Mouse (Mus musculus) cerebellum, adult (tissue): ENCODE data around the gene Pnldc1.
A peak's percentile ranks its signal among the peaks of the same experiment; 100 is the strongest.
"Not testable (repeated sequence)": the region's sequence is repeated elsewhere in the genome, so short reads cannot be mapped to it uniquely, and the experiment has no call there.

ENCODE experiments used
- ATAC-seq: cut with Nextera tagmentation; 2 replicates; pipeline ENCODE4 v1.9.2; 2017; ENCODE audit warnings: mild to moderate bottlenecking, moderate library complexity, mixed read lengths; ENCODE audit not compliant: insufficient number of reproducible peaks, low FRiP score, low TSS enrichment

Gene Pnldc1

DNA sequence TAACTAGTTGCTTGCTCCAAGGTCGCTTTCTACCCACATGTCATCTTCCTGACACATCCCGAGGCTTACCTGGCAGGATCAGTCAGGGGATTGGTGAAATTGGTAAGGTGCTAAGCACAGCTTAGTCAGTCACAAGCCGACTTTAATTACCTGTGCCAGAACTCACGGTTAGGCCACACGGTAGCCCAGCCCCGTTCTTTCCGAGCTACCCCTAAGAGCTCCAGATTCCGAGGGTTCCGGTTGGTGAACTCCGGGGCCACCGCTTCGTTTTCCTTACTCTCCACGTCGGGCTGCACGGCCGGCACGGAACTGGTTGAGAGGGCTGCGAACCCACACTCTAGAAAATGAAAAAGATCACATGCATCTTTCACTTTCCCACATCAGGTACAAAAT, 5.5 kb upstream of the Pnldc1 start, which contains the start of gene Tcp1:
Gene Tcp1 (plus strand): TSS at position 214 of the 393 bp plus-strand sequence.
- no peak; the same call in 1 of the 2 replicates for ATAC-seq

DNA sequence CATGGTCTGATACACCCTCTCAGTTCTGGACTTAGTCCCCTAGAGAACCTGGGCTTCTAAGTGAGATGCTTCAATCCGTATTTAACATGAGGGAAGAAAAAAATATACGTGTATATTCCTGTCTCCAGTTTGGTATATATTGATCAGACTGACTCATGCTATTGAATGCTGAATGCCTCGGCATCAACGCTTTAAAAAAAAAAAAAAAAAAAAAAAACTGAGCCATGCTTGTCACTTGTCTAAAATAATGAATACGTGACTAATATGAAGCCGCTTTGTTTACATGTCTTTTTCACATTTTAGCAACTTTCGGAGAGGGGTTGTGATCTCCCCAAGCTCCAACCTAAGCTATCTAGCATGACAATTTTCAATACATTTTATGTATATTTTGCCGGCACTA, 361 bp upstream of the Pnldc1 start:
- no peak for ATAC-seq

DNA sequence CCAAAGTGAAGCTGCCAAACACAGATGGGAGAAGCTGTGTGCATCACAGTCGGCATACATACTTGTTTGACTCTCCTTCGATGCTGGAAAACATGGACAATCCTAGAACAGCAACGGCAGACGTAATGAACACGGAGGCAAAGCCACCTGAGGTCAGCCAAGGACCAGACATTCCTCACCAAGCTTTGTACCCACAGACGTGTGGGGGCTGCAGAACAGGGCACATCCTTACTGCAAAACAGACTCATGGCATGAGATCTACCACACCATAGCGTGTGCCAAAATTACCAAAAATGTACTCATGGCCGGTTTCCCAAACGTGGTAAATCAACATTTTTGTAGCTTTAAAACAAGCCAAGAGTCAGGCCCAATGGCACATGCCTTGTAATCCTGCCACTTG, 3.6 kb downstream of the Pnldc1 start:
- ATAC-seq, result no peak

DNA sequence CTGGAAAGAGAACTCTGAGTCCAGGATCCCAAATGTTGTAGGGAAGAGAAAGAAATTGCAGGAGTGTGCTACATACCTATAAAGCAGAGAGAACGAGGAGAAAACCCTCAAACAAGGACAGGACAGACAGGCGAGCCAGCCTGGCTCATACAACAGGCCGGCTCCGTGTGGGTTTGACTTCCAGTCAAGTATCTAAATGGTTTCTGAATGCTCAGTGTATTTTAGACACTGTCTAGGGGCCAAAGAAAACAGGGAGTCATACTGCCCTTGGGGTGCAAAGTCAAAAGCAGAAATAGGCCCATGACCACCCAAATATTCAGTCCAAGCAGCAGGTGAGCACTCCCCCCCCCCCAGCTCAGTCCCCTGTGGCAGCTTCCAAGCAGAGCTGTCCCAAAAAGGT, 4.2 kb downstream of the Pnldc1 start:
- no peak for ATAC-seq

DNA sequence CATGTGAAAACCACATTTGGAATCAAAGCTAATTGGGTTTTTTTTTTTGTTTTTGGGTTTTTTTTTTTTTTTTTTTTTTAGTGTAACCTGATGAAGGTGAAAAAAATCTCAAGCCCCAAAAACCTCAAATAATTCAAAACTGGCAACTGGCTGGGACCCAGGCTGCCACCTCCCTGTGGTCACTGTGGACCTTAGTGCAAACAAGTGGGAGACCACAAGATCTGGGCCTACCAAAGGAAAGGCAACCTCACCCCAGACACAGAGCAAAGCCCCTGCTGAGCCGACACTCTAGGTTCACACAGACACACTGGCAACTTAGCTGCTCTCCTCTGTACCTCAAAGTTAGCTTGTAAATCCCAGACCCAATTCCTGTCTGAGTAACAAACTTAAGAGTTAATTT, 5.7 kb downstream of the Pnldc1 start:
- no peak for ATAC-seq

DNA sequence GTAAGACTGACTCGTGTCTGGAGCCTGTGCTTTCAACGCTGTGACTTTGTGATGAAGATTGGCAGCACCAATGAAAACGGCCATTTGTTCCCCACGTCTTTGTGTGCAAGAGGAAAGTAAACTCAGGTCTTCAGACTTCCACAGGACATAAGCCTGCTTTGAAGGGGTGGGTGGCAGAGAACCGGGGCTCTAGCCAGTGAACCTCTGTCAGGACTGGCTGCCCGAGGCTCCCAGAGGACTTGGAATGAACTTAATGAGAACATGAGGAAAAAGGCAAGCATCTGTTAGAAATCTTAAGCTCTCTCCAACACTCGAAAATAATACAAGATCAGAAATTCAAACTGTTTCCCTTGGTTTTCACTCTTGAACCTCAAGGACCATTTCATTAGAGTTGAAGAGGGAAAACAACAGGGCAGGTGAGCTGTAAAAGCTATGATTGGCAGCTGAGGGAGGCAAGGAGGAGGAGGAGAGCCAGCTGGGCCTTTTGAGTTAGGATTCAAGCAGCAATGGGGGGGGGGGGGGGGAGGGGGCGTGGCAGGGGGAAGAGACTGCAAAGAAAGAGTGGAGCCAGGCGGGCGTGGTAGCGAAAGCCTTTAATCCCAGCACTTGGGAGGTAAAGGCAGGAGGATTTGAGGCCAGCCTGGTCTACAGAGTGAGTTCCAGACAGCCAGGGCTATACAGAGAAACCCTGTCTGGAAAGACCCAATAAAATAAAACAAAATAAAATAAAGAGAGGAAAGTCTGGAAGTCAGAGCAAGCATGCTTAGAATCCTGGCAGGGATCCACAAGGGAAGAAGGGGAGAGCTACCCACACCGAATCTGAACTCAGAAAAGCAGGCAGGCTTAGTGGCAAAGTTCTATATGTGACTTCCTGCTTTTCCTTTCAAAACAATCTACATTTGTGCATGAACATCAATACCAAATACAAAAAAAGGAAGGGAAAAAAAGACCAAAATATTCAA, 6.4 kb downstream of the Pnldc1 start:
- no peak for ATAC-seq

DNA sequence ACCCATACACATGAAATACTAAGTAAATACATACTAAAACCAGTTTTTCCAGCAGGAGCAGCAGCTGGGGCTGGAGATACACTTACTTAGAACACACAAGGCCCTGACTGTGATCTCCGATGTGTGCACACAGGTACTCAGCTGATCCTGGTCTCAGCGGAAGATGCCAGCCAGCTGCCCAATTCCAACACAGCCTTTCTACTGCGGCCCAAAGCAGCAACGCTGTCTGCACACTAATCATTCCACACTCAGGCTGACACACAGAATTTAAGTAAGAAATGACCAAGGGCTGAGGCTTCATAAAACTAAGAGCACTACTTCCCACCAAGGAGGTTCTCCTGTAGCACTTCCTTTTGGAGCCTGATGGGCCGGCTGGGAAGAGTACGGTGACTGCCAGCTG, 7.7 kb downstream of the Pnldc1 start:
- ATAC-seq, result no peak

DNA sequence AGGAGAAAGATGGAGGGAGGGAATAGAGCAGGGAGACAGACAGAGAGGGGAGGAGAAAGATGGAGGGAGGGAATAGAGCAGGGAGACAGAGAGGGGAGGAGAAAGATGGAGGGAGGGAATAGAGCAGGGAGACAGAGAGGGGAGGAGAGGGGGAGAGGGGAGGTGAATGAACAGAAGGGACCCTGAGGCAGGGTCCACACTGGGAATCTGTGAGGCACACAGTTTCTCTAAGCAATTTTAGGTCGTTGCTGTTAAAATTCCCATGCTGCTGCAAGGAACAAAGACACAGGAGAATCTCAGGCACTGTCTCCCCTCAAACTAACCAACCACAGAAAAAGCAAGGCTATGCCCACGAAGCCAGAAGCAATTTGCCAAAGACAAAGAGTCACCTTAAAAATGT, 11.4 kb downstream of the Pnldc1 start:
- ATAC-seq, result not testable (repeated sequence)

DNA sequence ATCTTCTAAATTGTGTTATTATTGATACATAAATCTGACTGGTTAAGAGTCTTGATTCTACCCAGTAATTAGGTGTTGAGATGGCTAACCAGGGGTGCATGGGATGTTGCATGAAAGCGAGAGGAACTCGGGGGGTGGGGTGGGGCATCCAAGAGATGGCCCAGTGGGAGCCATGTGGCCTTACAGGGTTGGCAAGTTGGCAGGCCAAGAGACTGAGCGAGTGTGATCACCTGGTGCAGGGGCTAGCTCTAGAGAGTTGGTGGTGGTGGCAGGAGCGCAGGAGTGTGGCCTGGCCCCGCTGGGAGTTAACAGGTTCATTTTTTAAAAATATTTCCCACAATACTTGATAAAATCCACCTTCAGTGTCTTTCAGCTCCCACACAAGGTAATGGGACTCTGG, 12.4 kb downstream of the Pnldc1 start:
- no peak for ATAC-seq

DNA sequence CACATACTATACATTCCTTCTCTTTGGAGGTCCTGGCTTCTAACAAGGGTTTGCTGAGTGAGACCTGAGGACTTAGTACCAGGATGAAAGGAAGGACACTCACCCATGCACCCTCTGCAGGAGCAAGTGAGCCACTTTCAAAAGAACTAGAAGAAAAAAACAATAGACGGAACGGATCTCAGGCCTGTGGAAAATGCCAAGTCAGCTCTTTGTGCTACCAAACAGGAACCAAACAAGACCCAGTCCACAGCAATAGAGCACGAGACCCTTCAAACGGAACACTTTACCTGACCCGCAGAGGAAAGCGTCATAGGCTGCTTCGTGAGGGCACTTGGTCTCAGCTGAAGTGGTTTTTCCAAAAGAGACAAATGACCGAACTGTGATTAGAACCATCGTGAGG, 18.0 kb downstream of the Pnldc1 start:
- ATAC-seq, result no peak

DNA sequence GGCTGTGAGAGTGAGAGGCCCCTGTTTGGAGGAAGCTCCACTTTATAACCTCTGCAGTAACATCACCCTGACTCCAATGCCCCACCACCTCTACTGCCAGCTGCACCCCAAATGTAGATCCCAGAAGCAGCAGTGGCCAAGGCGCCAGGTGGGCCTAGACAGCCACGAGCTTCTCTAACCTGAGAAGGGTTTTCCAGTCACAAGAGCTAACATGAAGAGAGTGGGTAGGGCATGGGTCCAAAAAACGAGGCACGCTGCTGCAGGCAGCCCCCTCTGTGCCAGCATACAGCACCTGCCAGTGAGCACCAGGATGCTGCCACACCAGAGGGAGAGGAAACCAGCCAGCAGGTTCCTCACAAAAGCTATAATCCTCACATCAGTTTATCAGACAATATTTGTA, 19.0 kb downstream of the Pnldc1 start:
- ATAC-seq, result no peak

DNA sequence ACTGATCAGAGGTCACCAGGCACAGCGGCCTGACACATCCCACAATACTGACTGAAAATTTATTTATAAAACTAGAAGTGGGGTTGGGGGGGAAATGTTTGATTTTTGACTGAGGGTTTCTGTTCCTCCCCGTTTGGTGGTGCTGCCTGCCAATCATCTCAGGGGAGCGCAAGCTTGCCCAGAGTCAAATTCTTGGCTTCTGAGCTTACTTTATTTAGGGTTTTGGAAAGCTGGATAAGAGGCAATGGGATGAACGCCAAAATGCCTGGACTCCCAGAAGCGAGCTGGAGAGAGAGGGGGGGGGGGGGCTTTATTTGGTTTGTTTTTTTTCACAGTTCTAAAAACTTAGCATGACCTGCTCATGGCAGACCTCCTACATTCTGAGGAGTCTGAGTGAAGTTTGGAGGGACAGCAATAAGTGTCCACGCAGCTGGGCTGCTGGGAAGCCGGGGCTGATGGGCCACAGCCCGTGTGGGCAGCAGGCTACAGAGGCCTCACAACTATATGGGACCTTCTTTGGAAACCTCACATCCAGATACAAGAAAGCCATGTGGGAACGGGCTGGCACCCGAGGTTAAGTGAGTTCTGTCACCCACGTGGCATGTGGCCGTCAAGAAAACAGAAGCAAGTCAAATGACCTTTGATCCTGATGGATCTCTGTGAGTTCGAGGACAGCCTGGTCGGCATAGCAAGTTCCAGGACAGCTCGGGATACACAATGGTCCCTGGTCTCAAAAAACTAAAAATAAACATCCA, 22.8 kb downstream of the Pnldc1 start:
- ATAC-seq, result no peak

DNA sequence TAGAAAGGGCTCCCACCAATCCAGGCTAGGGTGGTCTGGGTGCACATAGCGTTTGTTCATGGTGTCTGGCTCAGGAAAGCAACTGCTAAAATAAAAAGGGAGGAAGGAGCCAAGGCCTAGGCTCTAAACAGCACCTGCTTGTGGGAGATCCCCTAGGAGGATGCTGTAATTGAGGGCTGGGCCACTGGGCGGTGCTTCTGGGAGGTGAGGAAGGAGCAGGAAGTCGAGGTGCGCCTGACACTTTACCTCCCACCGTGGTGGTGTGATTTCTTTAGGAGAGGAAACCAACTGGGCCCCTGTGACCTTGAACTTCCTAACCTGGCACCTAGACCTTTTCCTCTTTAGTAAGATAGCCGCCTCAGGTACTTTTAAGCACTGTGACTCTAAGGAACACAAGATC, 23.4 kb downstream of the Pnldc1 start:
- ATAC-seq, result no peak

DNA sequence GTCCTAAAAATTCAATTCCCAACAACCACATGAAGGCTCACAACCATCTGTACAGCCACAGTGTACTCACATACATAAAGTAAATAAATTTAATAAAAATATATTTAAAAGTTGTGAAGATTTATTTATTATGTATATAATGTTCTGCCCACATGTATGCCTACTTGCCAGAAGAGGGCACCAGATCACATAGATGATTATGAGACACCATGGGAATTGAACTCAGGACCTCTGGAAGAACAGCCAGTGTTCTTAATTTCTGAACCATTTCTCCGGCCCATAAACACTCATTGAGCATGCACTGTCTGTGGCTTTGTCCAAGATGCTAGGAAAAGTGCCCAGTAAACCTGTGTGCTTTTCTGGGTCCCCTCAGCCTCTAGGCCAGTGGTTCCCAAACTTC, 28.8 kb downstream of the Pnldc1 start:
- no peak for ATAC-seq

DNA sequence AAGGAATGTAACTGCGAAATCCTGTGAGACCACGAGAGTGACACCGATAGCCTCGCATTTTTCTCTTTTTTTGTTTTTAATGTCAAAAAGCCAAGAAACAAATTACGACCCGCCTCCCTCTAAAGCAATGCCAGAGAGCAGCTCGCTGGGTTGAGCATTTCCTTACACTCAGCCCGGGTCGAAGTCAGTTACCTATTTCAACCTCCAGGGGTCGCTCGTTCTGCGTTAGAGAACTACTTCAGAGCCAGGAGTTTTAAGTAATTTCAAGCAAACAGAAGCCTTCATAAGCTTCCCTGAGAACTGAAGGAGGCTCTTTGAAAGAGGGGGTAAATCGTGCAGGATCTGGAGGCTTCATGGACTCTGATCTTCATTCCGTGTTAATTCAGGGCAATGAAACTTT, 29.9 kb downstream of the Pnldc1 start:
- ATAC-seq, result 0 out of 2 replicates have a peak, but pooled peaks have one; percentile 64

DNA sequence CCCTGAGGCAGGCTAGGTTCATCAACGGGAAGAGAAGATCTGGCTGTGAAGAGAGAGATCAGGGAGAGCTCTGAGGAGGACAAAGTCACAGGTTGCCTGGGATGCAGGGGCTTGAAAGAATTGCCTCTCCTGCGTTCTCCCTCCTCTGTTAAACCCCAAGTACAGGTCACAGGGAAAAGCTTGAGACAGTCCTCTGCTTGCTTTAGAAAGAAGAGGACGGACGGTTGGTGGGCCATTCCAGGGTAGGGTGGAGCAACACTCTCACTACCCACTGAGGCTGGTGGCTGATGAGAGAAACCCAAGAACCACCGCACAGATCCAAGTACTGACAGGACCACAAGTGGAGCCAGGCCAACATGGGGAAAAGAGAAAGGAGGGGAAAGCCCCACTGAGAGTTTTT, 34.3 kb downstream of the Pnldc1 start, which contains the start of gene Mrgprh:
Gene Mrgprh (plus strand): TSS at position 301 of the 400 bp plus-strand sequence.
- ATAC-seq, result no peak

DNA sequence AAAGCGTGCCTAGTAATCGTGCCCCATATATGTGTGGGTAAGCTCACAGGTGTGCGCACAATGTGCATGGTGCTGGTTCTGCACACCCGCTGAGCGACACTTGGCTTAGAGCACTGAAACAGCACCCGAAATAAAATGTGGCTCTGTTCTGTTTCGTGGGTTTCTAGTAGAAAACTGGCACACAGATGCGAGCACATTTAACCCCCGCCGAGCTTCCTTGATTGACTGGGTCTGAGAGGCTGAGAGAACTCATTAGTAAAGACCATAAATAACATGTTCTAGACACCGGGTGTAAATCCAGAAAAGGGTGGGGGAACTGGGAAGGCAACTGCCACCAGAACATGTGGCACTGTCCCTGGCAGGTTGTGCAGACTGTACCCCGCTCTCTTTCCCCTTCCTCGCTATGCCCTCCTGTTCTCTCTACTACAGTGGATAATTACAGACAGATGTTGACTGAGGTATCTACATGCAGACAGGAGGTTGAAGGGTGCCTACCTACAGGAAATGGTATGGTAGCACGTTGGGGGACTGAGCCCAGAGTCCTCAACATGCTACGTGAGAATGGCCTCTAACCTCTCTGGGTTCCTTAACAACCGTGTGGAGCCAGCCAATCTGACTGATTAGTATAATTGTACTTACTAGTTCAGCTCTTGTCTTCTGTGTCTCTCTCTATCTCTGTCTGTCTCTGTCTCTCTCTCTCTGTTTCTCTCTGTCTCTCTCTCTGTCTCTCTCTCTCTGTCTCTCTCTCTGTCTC, 37.6 kb downstream of the Pnldc1 start:
- no peak for ATAC-seq

DNA sequence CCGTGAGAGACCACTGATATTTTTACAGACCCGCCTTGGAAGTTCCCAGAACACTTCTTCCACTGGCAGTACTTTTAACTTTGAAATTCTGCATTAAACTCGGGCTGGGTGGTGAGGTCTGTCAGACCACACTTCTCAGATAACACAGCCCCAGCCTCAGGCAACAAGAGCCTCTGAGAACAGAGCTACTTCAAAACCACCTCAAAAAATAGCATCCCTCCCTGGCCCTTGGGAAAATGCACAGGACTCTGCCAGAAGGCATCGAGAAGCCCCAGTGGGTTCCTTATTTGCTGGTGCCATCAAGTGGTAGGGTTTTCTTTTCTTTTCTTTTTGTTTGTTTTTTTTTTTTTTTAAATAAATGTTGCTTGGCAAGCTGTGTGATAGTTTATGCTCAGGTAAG, 41.4 kb downstream of the Pnldc1 start:
- no peak for ATAC-seq

DNA sequence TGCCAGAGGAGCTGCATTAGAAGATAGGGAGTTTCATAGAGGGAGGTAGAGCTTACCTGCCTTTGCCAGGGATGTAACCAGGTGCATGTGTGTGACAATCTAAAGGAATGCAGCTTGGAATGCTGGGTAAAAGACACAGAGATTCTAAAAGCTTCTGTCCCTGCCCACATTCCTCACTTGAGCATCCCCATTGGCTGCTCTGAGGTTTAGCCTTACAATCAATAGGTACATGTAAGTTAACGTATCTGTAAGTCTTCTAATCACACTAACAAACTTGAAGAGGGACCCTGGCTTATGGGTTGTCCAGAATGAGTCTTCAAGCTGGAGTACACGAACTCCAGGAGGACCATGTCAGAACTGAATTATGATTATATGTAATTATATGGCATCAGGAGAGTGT, 42.0 kb downstream of the Pnldc1 start, which contains the start of gene Mas1:
Gene Mas1 (minus strand): TSS at position 101 of the 400 bp plus-strand sequence.
- no peak for ATAC-seq

DNA sequence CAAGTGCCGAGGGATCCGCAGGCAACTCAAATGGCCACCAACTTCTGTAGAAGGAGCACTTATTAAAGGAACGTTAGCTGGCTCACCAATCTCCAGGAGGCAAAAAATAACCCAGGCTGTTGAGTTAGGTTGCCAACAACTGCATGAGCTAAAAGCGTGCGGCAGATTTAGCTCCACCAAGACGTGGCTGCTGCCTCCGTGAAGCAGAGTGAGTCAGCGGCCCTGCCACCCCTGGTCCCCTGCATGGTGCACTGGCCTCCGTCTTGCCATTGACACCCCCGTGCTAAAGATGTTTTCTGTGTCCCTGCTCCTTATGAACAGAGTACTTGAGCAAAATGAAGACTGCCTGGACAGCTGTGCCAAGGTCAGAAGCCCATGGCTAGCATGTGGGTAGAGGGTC, 43.2 kb downstream of the Pnldc1 start:
- no peak for ATAC-seq

DNA sequence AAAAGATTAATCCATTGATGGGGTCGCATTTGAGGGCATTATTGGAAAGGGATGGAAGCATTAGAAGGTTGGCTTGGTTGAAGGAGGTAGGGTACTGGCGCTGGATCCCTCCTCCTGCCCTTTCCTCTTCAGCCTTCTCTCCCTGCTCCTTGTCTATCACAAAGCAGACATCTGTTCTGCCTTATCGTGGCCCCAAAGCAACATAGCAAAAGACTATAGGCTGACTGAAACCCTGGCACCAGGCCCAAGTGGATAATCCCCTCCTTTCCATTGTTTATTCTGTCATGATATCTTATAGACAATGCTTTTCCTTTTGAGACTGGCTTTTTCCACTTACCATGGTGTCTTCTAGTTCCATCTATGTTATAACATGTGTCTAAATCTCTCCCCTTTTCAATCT, 44.6 kb downstream of the Pnldc1 start:
- no peak for ATAC-seq
